Mouse (Mus musculus) heart, embryonic 14.5 days (tissue): ENCODE measurements around the gene Mcpt2. TPM values are rescaled to one million over a fixed set of nuclear protein-coding genes. Genes with fewer than 3 reads are reported as not detected.

Source experiments
- microRNA-seq: library from miRNA; unstranded; fragments of <30 nt; microRNA quantifications from one replicate; pipeline ENCODE4, GENCODE M21; 2016
- polyA plus RNA-seq: library from polyadenylated mRNA; unstranded; fragments of >200 nt; fragmentation: Nextera tagmentation; extraction: Ambion mirVana; gene quantifications from 2 replicates; pipeline ENCODE4 v1.2.1, GENCODE M21; 2014

Gene Mcpt2
- polyA plus RNA-seq, 1 experiment from 2014 or later, result not detected

Small RNAs within 50 kb of the gene (microRNA-seq; reads per million reads assigned to microRNA genes)
- not detected for gene Mir6949

Other genes with a start within 250 kb of the Mcpt2 start
- gene Nfatc4, start 218.9 kb upstream of the Mcpt2 start, polyA plus RNA-seq, result 7.6 and 11.0 TPM in 2 replicates
- gene Nynrin, start 188.0 kb upstream of the Mcpt2 start, polyA plus RNA-seq, result 11.0 and 12.4 TPM in 2 replicates
- 0.24 and 0.61 TPM in 2 replicates for gene Cbln3, start 157.6 kb upstream of the Mcpt2 start, polyA plus RNA-seq
- 5.7 and 6.1 TPM in 2 replicates for gene Khnyn, start 157.1 kb upstream of the Mcpt2 start, polyA plus RNA-seq
- gene Sdr39u1, start 141.7 kb upstream of the Mcpt2 start, polyA plus RNA-seq, result 51.6 and 52.1 TPM in 2 replicates
- 2.6 and 3.5 TPM in 2 replicates for gene Cma1, start 97.4 kb upstream of the Mcpt2 start, polyA plus RNA-seq
- not detected in 2 replicates for gene Cma2, start 91.1 kb upstream of the Mcpt2 start, polyA plus RNA-seq
- gene Mcpt1, start 24.1 kb upstream of the Mcpt2 start, polyA plus RNA-seq, result not detected in 2 replicates
- gene Mcpt9, start 11.5 kb upstream of the Mcpt2 start, polyA plus RNA-seq, result not detected in 2 replicates
- 0.49 and 0.90 TPM in 2 replicates for gene Mcpt4, start 20.3 kb downstream of the Mcpt2 start, polyA plus RNA-seq
- 0.42 and 0.50 TPM in 2 replicates for gene Mcpt8, start 43.2 kb downstream of the Mcpt2 start, polyA plus RNA-seq
- 0.40 and 0.41 TPM in 2 replicates for gene Ctsg, start 60.5 kb downstream of the Mcpt2 start, polyA plus RNA-seq
- not detected in 2 replicates for gene Gzme, start 78.6 kb downstream of the Mcpt2 start, polyA plus RNA-seq
- not detected in 2 replicates for gene Gzmd, start 90.6 kb downstream of the Mcpt2 start, polyA plus RNA-seq
- not detected in 2 replicates for gene Gzmg, start 117.5 kb downstream of the Mcpt2 start, polyA plus RNA-seq
- gene Gzmn, start 132.6 kb downstream of the Mcpt2 start, polyA plus RNA-seq, result not detected in 2 replicates
- gene Gzmf, start 169.4 kb downstream of the Mcpt2 start, polyA plus RNA-seq, result not detected in 2 replicates
- gene Gzmc, start 192.6 kb downstream of the Mcpt2 start, polyA plus RNA-seq, result not detected in 2 replicates
- gene Gzmb, start 220.2 kb downstream of the Mcpt2 start, polyA plus RNA-seq, result not detected in 2 replicates